Mouse (Mus musculus) cerebellum, adult 2 months (tissue): ENCODE measurements around the gene Ormdl3.

Experiments
- CTCF ChIP-seq: fragments of 200-500 bp; IDR thresholded peaks from 2 replicates; pipeline ENCODE4 v1.5.1; 2011; ENCODE audit warnings: low read depth, mild to moderate bottlenecking, control low read depth, low read length, moderate library complexity, borderline replicate concordance; ENCODE audit not compliant: insufficient read depth
- POLR2A ChIP-seq: fragments of 200-500 bp; IDR thresholded peaks from 2 replicates; pipeline ENCODE4 v1.6.1; 2011; ENCODE audit warnings: low read length, control low read depth, borderline replicate concordance; ENCODE audit not compliant: insufficient read depth

DNA sequence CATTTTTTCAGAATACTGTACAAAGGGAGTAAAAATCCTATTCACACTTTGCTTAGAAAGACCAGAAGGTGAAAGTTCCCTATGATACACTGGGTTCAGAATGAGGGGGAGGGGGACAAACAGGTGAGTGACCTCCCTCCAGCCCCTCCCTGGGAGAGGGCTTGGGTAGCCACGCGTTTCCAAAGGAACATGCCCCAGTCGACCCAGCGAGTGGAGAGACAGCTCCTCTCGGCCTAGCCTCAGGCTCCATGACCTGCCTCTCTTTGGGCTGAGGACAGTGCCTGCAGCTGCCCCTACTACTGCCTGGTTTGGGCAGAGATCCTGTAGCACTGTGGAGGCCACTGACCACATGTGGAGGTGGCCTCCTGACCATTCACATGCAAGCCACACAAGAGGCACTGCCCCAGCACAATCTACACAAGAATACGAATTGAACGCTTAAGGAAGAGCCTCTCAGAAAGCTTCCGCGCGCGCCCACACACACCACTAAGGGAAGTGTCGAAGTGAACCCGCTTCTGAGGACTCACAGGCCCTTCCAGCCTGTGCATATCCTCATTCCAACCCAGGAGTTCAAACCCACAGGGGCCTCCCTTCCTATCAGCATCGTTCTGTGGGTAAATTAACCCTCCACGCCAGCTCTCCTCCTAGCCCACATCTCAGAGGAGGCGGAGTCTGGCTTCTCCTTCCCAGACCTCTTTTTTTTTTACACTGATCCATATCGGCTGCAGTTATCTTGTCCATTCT is 5.7 kb downstream of the Ormdl3 start:
- no peak for TF ChIP-seq POLR2A
- no peak for TF ChIP-seq CTCF
